Mouse (Mus musculus): Measurements from ENCODE around the gene Sdk2.

The Sdk2 gene

DNA sequence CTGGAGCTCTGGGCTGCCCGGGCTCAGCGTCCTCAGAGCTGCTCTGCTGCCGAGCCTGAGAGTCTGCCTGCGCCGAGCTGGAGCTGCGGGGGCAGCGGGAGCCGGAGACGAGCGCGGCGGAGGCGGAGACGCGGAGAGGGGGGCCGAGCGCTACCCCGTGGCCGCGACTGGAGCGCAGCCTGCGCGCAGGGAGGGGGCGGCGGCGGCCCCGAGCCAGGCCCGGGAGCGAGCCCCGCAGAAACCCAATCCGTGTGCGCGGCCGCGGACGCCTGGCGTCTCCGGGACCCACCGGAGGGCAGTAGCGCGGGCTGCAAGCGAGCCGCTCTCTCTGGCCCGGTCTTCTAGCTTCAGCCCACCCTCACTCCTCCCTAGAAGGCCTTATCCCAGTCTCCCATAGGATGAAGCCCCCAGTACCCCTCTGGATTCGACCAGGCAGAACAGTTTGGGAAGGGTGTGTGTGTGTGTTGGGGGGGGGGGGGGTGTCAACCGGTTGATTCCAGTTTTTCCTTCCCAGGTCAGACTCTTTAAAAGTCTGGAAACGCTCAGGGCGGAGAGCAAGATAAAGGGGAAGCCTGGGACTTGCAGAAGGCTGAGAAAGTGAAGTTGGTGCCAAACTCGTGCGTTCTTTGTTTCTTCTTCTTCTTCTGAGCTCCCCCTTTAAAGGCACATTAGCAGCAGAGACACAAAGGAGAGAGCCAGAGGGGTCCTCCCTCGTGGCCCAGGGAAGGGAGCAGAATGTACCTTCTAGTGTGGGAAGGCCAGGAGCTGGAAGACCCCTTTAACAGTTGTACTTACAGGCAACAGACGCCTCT lies at the start of gene Sdk2:
Sdk2 (minus strand) TSS at position 96 of the 812 bp plus-strand sequence.
- ATAC-seq (ENCODE audit: low TSS enrichment): peak; percentile 80

DNA sequence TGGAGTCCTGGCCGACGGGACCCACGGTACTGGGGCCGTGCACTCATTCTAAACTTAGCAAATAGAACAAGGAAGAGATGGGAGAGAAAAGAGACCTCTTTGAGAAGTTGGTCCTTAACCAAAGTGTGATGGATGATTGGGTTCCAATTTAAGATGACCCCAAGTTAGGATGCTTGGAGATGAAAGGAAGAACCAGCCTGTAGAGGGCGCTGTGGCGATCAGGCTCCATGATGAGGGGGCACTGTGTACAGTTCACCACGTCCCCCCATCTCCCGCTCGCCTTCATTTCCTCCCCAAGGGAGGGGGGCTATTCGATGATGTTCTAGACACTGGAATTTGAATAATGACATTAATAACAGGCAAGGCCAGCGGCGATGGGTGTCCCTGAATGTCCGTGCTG lies 48.2 kb upstream of the Sdk2 start:
- ATAC-seq (ENCODE audit: low TSS enrichment): no peak

DNA sequence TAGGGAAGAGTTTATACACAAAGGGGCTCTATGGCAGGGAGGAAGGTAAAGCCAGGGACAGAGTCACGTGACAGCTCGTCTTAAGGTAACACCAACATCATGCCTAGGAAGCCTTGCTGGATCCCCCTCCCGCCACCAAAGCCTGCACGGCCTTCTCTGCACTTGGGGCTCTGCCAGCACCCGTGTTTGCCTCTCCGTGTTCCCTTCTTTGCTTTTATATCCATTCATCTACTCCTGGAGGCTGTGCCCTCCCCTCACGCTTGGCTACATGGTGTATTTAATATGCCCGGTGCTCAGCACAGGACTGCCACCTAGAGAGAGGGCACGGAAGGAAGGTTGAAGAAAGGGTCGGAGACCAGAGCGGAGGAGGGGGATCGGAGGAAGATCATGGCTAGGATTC lies 47.8 kb upstream of the Sdk2 start:
- no peak for ATAC-seq (ENCODE audit: low TSS enrichment)

DNA sequence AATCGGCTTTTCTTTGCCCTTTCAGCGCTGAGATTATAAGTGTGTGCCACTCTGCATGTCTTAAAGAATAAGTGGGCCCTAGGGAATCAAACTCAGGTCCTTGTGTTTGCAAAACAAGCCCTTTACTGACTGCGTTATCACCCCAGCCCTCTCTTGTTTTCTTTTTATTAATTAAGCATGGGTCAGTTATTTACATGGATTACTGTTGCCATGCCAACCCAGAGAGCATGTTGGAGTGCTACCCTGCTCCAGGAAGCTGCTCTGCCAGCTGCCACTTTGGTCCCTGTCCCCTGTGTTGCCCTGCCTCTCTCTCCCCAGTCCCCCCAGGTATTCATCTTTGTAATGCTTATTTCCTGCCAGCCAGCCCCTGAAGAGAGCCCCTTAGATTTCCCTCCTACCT lies 44.0 kb upstream of the Sdk2 start:
- ATAC-seq (ENCODE audit: low TSS enrichment): no peak

DNA sequence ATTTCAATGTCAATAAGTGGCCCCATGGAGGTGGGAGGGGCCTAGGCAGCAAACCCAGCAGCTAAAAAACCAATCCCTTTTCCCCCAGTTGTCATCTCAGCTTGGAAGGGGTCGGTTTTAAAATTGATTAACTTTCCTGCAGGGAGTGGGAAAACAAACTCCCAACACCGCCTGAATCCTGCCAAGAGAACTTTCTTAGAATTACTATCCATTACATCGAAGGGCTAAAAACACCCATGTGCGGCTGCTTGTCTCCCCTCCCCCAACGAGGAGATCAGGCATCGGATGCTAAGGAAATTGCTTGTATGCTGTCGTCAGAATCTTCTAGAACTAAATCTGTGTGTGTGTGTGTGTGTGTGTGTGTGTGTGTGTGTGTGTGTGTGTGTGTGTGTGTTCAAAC lies 26.8 kb upstream of the Sdk2 start:
- ATAC-seq (ENCODE audit: low TSS enrichment): no peak

DNA sequence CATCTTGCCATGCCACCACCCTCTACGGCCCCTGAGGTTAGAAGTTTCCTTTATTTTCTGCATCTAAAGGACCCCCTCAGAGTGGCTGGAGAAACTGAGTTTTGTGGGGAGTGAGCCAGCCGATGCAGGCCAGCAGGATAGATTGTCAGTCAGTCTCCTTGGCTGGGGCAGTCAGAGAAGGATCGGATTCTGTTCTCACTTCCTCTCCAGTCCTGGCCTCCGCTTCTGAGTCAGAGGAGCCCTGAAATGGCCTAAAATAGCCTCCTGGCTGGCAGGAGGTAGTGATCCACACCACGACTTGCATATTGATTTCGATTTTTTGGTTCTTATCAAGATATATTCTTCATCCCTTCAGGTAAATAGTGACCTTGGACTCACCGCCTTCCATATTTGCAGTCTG lies 26.3 kb upstream of the Sdk2 start:
- ATAC-seq (ENCODE audit: low TSS enrichment): peak; percentile 80

DNA sequence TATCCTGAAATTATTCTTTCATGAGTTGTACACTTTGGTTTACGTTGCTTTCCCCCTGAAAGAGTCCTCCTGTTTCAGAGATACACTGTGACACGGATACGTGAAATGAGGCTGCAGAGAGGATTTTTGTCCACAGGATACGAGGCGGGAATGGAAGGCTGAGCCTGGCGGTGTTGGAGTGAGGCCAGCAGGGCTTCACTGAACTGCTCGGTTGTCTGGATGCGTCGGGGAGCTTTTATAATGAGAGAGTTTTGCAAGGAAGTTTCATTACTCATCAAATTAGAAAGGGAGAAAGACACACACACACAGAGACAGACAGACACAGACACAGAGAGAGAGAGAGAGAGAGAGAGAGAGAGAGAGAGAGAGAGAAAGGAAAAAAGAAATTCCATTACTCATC lies 13.8 kb upstream of the Sdk2 start:
- ATAC-seq (ENCODE audit: low TSS enrichment): no peak

DNA sequence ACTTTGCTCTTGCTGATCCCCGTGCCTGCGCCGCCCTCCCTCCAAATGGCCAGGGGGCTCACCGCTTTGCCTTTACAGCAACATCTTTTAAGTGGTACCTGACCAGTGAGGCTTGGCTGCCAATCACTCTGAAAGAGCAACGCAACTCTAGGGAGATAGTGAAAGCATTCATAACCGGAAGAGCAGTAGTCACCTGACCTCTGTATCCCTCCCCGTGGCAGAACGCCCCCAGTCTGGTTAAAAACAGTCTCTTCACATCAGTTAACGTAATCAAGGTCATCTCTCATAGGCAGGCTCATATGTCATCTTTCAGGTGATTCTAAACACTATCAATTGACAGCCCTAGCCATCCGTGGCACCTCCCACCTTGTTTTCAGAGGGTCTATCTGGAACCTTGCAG lies 5.8 kb upstream of the Sdk2 start:
- no peak for ATAC-seq (ENCODE audit: low TSS enrichment)

DNA sequence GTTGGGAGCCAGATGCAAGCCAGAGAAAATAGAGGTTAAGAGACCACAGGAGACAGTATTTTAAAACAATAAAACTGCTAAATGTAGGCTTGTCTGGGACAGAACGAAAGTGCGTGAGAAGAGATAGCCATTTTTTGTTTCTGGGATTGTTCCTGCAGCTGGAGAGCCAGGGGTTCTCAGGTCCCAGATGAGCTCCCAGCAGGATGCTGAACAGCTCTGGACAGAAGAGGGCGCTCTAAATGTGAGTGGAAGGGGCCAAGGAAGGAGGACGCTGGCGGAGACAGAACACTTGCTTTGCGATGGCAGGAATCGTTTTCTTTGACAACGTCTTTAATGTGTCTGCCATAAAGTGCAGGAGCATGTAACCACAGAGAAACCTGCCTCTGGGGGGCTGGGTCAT lies 5.2 kb upstream of the Sdk2 start:
- no peak for ATAC-seq (ENCODE audit: low TSS enrichment)

DNA sequence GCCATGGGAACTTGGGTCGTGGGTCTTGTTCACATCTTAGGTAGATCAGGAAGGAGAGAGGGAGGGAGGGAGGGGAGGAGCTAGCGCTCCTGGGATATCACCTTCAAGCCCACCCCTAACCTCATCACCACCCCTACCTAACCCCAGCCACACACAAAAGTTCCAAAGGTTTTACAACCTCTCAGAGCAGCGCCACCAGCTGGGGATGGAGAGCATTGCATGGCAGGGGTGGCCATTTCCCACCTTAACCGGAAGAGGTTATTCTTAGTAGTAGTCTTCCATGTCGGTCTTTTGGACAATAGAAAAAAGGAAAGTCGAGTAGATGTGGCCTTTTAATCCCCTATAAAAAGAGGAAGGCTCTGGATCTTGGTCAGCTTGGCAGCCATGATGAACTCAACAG lies 4.0 kb upstream of the Sdk2 start:
- no peak for ATAC-seq (ENCODE audit: low TSS enrichment)

DNA sequence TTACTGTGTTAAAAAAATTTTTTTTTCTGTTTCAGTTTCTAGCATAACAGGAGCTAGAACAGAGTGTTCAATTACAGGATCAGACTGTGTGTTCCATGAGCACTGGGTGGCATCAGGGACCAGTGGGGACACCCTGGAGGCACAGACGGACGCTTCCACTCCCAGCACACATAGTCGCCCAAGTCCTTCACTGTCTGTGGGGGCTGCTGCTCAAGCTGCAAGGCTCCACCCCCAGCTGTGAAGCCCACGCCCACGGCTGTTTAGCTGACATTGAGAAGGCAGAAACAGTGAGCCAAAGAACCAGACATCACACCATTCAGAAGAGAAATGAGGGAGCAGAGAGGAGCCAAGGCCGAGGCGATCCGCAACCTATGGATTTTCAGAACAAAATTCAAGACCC lies 3.3 kb upstream of the Sdk2 start:
- peak; percentile 32 for ATAC-seq (ENCODE audit: low TSS enrichment)

DNA sequence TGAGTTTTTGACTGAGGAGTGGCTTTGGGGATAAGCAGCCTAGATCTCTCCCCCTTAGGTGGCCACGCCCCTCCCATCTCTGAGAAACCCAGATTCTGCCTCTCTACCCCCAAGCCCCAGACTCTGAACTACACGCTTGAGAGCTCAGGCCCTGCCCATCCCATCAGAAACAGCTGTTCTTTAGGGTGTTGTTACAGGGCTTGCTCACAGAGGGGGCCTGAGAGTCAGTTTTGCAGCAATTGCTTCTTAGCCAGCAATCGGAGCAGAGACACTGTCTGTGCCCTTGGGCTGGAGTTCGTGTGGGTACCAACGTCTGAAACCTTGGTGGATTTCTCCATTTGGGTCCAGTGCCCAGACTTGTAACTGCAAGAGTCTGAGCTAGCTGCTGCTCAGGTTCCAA lies 1.5 kb upstream of the Sdk2 start:
- peak; percentile 54 for ATAC-seq (ENCODE audit: low TSS enrichment)

DNA sequence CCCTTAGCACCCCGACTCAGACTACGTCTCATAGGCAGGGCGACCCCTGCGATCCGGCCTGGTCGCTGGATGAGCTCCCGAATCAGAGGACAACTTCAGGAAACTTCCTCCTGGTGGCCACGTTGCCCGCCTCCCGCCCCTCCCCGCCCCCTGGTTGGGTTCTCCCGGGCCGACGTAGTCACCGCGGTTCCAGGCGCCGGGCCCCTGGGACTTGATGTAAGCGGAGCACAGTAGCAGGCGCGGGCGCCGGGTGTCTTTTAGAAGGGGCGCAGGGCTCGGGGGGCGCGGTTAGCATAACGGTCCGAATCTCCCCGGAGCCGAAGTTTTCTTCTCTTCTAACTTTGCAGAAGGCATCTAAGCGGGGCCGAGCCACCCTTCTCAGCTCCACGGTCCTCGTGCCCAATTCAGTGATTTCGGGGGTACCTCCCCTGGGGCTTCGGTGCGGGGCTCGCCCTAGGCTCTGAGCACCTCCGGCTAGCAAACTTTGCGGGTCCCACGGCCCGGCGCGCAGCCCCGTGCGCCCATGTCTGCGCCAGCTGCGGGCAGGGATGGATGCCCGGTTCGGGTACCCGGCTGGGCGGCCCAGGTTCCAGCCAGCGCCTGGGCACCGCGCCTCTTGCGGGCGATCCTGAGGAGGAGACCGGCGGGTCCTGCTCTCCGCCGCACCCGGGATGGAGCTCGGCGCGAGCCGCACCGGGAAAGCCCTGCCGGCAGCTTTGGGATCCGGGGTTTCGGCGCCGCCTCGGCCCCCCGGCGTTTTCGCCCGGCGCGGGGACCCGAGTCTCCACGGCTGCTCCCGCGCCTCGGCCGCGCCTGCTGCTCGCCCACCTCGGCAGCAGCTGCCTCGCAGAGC lies 522 bp downstream of the Sdk2 start:
- peak; percentile 32; the same call in 1 of the 2 replicates for ATAC-seq (ENCODE audit: low TSS enrichment)

DNA sequence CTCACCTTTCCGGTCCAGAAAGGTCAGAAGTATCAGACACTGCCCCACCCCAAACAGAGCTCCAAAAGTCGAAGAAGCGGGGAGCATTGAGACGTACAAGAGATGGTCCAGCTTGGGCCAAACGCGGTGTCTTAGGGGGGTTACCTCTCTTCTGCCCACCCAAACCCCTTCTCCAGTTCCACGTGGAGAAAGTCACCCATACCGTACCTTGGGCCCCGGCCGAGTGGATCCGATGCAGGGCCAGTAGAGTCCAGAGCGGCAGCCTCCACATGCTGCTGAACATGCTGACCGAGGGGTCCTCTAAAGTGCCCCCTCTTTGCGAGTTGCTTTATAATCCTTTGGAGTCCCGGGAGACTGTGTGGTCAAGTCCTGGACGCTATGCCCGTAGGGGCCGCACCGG lies 1.2 kb downstream of the Sdk2 start:
- ATAC-seq (ENCODE audit: low TSS enrichment): no peak

DNA sequence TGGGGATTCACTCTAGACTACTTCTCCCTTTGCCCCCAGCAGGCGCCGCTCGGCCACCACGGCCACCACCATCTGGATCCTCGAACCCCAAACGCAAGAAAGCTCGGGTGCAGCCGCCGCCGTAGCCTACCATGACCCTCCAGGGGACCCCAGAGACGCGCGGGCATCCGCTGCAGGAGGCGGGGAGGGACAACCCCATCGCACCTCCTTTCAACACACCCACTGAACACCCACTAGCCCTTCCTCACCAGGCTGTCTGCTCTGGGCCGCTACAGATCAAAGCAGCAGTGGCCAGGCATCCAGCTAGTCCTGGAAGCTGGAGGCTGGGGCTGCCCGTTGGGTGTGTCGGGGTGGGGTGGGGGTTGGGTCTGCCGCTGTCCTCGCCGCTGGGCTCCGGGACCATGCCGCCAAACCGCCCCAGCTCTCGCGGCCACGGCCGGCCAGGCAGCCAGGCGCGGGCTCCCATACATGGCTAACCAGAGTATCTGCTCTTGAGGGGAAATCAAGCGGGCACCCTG lies 1.9 kb downstream of the Sdk2 start:
- no peak for ATAC-seq (ENCODE audit: low TSS enrichment)

DNA sequence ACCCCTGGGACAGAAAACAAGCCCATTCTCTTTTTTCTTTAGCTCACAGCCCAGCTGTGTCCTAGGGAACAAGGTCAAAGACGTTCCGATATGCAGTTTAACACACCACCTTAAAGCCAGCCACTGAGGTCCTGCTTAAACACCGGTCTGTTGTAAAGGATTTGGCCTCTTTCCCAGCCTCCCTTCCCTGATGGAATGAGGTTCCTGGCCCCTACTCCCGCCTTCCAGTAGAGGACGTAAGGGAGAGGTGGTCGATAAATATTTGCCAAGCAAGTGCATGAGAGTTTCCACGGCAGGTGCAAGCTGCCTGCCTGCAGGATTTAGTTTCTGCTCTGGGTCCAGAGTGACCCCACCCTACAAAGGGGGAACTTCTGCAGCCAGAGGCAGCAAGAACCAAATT lies 4.9 kb downstream of the Sdk2 start:
- no peak for ATAC-seq (ENCODE audit: low TSS enrichment)

DNA sequence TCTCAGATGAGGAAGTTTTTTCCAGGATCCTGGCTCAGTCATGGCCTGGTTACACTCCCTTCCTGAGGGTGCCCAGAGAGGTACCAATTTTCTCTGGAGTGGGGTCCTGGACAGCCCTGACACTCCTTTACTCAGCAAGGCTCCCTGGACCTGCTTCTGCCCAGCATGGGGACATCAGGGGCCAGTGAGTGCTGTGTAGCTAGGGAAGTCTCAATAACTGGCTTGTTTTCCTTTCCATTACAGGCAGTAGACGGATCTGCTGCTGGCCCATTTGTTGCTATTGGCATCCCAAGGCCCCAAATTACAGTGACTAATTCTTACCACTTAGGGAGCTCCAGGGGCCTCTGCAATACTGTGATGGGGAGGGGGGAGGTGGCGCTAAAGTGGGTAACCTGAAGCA lies 5.6 kb downstream of the Sdk2 start:
- no peak for ATAC-seq (ENCODE audit: low TSS enrichment)

DNA sequence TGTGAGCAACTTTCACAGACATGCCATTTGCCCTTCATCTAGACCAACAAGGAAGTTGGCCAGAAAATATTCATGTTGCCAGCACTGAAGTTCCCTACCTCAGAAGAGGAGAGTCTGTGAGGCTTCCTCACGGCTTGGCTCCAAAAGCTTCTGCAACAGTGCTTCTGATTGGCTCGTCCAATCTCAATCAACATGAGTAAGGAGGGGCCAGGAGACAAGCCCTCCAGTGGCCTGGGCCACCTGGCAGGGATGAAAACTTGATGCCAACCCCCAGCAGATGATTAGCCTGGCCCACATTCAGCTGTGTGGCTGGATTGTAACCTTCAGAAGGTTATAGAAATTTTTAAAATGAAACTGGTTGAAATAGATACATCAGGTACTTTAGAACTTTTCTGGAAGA lies 10.5 kb downstream of the Sdk2 start:
- ATAC-seq (ENCODE audit: low TSS enrichment): no peak

DNA sequence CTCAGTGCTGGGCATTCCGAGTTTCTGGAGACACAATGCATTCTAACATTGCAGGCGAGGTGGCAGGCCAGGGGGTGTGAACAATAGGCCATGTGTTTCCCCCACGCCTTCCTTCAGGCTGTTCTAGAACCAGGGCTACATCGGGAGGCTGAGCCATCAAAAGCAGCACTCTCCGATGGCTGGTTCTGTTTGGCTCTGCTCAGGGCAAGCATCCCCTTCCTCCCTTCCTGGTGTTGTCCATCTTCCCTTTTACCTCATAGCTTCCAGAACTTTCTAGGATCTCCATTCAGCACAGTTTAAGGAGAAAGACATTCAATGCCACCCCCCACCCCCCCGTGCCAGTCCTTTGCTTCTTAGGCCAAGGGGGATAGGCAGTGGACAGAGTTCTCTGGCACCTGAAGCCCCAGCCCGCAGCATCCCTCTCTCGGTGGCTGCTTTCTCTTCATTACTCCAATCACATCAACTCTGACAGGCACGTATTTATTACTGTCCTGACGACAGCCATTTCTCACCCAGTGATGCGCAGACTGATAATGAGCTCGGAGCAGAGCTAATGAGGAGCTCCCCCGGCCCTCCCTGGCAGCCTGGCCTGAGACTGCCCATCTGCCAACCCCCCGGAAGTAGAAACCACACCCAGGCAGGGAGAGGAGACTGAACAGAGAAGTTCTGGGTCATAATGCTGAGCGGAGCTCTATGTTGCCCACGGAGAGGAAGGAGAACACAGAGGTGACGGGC lies 12.1 kb downstream of the Sdk2 start:
- no peak for ATAC-seq (ENCODE audit: low TSS enrichment)

DNA sequence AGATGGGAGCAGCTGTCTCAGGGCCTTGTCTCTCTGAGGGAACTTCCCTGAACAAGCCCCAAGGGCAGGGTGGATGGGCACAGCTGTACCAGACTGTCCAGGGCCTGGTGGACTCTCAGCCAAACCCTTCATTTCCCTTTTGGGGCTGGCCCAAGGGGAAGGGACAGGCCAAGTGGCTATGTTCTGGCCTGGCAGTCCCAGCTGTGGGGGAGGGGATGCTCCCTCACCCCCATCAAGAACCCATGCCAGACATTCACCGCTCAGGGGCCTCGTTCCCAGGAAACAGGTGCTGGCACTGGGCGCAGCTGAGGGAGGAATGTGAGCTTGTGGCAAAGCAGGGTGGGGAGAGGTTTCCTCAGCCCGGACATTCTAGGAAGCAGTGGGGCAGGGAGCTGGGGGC lies 15.5 kb downstream of the Sdk2 start:
- ATAC-seq (ENCODE audit: low TSS enrichment): no peak

DNA sequence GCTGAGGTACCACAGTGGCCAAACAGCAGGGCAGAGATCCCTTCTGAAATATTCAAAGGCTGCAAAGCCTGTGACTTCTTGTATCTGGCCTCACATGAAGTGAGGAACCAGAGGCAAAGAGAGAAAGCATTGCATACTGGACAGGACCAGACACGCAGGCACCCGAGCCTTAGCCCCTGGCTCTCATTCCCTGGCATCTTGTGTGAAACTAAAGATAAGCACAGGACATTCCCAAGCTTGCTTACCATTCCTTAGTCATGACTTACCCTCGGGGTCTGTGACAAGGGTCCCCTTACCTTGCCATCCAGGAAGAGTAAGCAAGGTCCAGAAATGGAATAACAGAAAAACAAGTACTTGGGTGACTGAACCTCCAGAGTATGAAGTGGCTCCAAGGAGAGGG lies 16.3 kb downstream of the Sdk2 start:
- ATAC-seq (ENCODE audit: low TSS enrichment): no peak

DNA sequence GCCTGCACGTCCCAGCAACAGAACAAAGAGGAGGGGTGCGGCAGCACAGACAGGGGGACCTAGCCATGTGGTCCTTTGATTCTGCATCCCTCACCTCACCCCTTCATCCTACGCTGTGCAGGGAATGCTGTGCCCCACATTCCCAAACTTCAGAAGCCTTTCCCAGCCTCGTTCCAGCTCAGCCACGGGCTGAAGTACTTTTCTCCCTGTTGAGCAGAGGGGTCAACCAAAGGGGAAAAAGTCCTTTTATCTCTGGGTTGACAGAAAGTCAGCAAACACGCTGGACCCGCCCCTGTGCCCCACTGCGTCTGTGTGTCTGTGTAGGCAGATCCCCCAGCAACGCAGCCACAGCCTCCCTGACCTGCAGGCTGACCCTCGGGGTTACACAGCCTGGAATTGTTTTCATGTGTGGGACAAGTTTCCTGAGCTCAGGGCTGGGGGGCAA lies 18.9 kb downstream of the Sdk2 start:
- no peak for ATAC-seq (ENCODE audit: low TSS enrichment)

All from frontal cortex, adult (tissue).